Mouse (Mus musculus): ENCODE measurements at regions not wholly inside any gene's neighbourhood (a gene's known extent, or its start where the extent isn't known, plus 50 kb on each side); places are given as distances from the start of the nearest gene placed in this dataset.

DNA sequence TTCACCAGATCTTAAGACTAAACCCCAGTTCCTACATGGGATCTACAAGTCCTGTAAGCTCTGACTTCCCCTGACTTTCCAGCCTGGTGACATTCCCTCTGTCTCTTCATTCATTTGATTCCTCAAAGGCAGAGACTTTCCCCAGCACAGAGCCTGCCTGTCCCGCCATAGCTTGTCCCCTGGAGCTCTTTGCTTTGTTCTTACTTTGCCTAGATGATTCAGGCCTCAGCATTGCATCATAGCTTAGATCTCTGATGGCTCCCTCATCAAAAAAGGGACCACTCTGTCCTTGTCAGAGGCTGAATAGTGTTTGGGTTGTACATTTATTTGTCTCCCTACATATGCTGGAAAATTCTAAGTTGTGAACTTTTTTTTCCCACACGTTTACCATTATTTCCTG lies 57.6 kb upstream of the Exoc6 start:
- H3K9ac ChIP-seq (ENCODE audit: low read depth, low read length): no peak overlapping the region
- DNase-seq (ENCODE audit: low spot score) (no peak), ATAC-seq (replicated peaks; ENCODE audit: low FRiP score) (no peak)
- WGBS: 69% methylated on average over 2 of the region's 2 CpGs
- no peaks in the 10 kb centered on the region for H3K36me3 ChIP-seq (ENCODE audit: control insufficient read depth, insufficient read depth, low read length)
- peaks cover 27% of the 10 kb centered on the region for H3K4me1 ChIP-seq (replicated peaks; ENCODE audit: control insufficient read depth, insufficient read depth, low read length)
- H3K4me2 ChIP-seq: no peak overlapping the region
- H3K27me3 ChIP-seq (replicated peaks; ENCODE audit: control insufficient read depth, insufficient read depth, low read length): no peaks in the 10 kb centered on the region
- H3K27ac ChIP-seq (ENCODE audit: low read depth, low read length): no peak overlapping the region
- H3K4me3 ChIP-seq (ENCODE audit: low read depth, low read length): no peak overlapping the region
- H3K9me3 ChIP-seq (ENCODE audit: control insufficient read depth, low read length): peaks cover 3% of the 10 kb centered on the region; the same call in 1 of the 2 replicates

DNA sequence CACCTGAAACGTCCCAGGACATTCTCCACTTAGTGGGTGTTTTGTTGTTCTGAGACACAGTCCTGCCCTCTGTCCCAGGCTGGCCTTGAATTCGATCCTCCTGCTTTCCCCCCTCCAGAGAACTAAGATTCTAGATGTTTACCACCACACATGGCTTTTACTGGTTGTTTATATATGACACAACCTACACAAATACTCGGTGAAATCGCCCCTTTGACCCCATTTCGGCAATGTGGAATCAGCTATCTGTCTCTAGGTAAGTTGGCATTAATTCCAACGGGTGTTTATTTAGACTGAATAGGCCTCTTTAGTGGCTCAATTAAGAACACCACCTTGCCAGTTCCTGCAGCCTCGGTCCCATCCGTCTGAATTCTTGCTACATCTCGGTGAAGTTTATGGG lies 56.8 kb upstream of the Exoc6 start:
- Histone ChIP-seq H3K9ac (ENCODE audit: low read depth, low read length) (no peak overlapping the region), H3K27me3 (replicated peaks; ENCODE audit: control insufficient read depth, insufficient read depth, low read length) (no peaks in the 10 kb centered on the region), H3K4me2 (no peak overlapping the region; the same call in 1 of the 2 replicates), H3K36me3 (ENCODE audit: control insufficient read depth, insufficient read depth, low read length) (no peaks in the 10 kb centered on the region), H3K4me1 (replicated peaks; ENCODE audit: control insufficient read depth, insufficient read depth, low read length) (peaks cover 27% of the 10 kb centered on the region), H3K4me3 (ENCODE audit: low read depth, low read length) (no peak overlapping the region), H3K9me3 (ENCODE audit: control insufficient read depth, low read length) (peaks cover 3% of the 10 kb centered on the region; the same call in 1 of the 2 replicates), H3K27ac (ENCODE audit: low read depth, low read length) (no peak overlapping the region)
- WGBS: 41% methylated on average over 9 of the region's 9 CpGs
- ATAC-seq (replicated peaks; ENCODE audit: low FRiP score): no peak
- DNase-seq (ENCODE audit: low spot score): no peak

DNA sequence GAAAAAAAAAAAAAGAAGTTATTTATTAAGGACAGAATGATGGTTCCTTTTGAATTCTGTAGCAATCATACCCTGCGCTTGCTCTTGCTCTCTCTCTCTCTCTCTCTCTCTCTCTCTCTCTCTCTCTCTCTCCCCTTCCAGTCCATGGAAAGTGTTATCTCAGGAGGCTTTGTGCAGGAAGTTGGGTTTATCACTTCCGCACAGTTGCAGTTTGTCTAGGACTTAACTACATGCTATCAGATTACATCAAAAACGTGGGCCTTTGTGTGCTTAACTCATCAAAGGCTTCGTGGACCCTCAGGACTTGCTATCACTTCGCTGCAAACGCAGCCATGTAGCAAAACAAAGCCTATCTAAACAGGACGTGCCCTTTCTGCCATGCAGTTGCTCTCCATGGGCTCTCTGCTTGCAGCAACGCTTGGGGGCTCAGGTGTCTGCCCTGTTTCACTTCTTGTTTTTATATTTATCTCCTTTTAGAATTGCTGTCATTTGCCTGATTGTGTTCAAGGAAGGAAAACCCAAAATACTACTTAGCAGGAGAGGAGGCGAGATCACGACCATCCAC lies 56.2 kb upstream of the Exoc6 start:
- DNase-seq (ENCODE audit: low spot score) (peak; percentile 50), ATAC-seq (replicated peaks; ENCODE audit: low FRiP score) (peak; percentile 89)
- 17% methylated on average over 10 of the region's 10 CpGs for WGBS
- Histone ChIP-seq H3K27ac (ENCODE audit: low read depth, low read length) (peak overlapping the region; percentile 58), H3K4me1 (replicated peaks; ENCODE audit: control insufficient read depth, insufficient read depth, low read length) (peaks cover 27% of the 10 kb centered on the region), H3K4me3 (ENCODE audit: low read depth, low read length) (no peak overlapping the region), H3K9me3 (ENCODE audit: control insufficient read depth, low read length) (peaks cover 3% of the 10 kb centered on the region; the same call in 1 of the 2 replicates), H3K36me3 (ENCODE audit: control insufficient read depth, insufficient read depth, low read length) (no peaks in the 10 kb centered on the region), H3K27me3 (replicated peaks; ENCODE audit: control insufficient read depth, insufficient read depth, low read length) (no peaks in the 10 kb centered on the region), H3K4me2 (peak overlapping the region; percentile 50), H3K9ac (ENCODE audit: low read depth, low read length) (0 out of 2 replicates have a peak overlapping the region, but pooled peaks have one; percentile 27)

DNA sequence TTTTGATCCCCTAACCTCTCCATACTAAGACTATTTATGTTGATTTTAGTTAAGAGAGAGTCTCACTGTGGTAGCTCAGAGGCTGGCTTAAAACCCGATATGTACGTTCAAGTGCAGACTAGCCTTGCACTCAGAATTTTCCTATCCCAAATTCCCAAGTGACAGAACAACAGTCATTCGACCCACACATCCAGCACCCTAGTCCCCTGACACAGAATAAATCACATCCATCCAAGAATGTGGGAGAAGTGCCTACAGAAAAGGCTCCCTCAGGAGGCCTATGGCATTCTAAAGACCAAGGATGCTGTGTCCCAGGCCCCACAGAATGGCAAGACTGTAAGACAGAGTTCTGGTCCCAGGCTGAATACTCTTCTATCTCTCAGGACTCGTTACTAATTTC lies 55.4 kb upstream of the Exoc6 start:
- no peak for DNase-seq (ENCODE audit: low spot score)
- Histone ChIP-seq H3K4me3 (ENCODE audit: low read depth, low read length) (no peak overlapping the region), H3K9me3 (ENCODE audit: control insufficient read depth, low read length) (peaks cover 3% of the 10 kb centered on the region; the same call in 1 of the 2 replicates), H3K9ac (ENCODE audit: low read depth, low read length) (no peak overlapping the region), H3K4me2 (peak overlapping the region; percentile 50), H3K27me3 (replicated peaks; ENCODE audit: control insufficient read depth, insufficient read depth, low read length) (no peaks in the 10 kb centered on the region), H3K4me1 (replicated peaks; ENCODE audit: control insufficient read depth, insufficient read depth, low read length) (peaks cover 27% of the 10 kb centered on the region), H3K36me3 (ENCODE audit: control insufficient read depth, insufficient read depth, low read length) (no peaks in the 10 kb centered on the region), H3K27ac (ENCODE audit: low read depth, low read length) (peak overlapping the region; percentile 58; the same call in 1 of the 2 replicates)
- no peak for ATAC-seq (replicated peaks; ENCODE audit: low FRiP score)
- WGBS: 59% methylated on average over 4 of the region's 4 CpGs

DNA sequence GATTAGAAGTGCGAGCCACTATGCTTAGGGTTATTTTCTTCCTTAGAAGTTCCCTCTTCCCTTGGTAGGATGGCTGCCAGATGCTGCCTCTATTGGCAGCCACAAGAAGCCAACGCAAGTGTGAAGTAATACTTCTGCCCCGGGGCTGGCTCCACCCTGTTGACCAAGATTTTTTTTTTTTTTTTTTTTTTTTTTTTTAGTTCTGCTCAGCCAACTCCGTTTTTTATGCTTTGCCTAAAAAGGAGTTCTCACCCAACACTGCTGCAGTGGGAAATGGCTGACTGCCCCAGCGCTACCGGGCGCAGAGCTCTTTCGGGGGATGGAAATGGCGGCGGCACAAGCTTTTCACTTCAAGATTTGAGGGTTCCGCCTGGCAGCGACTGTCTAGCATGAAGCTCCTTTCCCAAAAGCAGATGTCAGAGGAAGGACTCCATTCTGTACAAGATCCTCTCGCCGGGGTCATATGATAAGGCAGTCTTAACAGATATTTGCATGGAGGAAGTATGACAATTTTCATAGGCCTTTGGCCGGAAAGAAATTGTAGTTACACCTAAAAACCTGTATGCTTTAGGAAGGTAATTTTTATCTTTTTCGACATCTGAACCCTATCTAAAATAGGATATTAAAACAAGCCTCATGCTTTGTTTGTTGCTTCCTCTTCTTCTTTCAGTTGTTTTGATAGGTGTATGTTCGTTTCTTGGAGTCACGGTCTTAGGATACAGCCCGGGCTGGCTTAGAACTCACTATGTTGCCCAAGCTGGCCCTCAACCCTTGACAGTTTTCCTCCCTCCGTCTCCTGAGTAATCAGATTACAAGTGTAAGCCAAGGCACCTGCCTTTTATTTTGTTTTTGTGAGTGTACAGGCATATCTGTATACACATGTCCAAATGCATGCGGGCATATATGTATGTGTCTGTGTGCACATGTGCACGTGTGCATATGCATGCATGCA lies 54.6 kb upstream of the Exoc6 start:
- peak overlapping the region; percentile 50 for H3K4me2 ChIP-seq
- WGBS: 62% methylated on average over 22 of the region's 22 CpGs
- no peak overlapping the region for H3K9ac ChIP-seq (ENCODE audit: low read depth, low read length)
- no peak overlapping the region for H3K4me3 ChIP-seq (ENCODE audit: low read depth, low read length)
- peaks cover 3% of the 10 kb centered on the region; the same call in 1 of the 2 replicates for H3K9me3 ChIP-seq (ENCODE audit: control insufficient read depth, low read length)
- H3K36me3 ChIP-seq (ENCODE audit: control insufficient read depth, insufficient read depth, low read length): no peaks in the 10 kb centered on the region
- H3K4me1 ChIP-seq (replicated peaks; ENCODE audit: control insufficient read depth, insufficient read depth, low read length): peaks cover 27% of the 10 kb centered on the region
- no peak for DNase-seq (ENCODE audit: low spot score)
- H3K27me3 ChIP-seq (replicated peaks; ENCODE audit: control insufficient read depth, insufficient read depth, low read length): no peaks in the 10 kb centered on the region
- H3K27ac ChIP-seq (ENCODE audit: low read depth, low read length): peak overlapping the region; percentile 58; the same call in 1 of the 2 replicates
- ATAC-seq (replicated peaks; ENCODE audit: low FRiP score): no peak

DNA sequence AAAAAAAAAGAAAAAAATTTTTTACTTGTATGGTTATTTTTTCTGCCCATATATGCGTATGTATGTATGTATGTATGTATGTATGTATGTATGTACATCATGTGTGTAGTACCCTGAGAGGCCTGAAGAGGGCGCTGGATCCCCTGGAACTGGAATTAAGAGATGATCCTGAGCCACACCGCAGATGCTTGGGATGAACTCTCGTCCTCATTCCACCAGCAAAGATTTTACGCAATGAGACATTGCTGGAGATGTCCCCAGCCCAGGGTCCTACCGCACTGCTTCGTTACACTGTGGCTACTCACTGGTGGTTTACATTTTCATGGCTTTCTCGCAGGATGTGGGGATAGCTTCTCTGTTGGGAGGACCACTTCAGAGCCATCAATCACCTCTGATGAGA lies 53.5 kb upstream of the Exoc6 start:
- no peak for DNase-seq (ENCODE audit: low spot score)
- no peak overlapping the region for H3K4me3 ChIP-seq (ENCODE audit: low read depth, low read length)
- H3K4me1 ChIP-seq (replicated peaks; ENCODE audit: control insufficient read depth, insufficient read depth, low read length): peaks cover 27% of the 10 kb centered on the region
- WGBS: 88% methylated on average over 8 of the region's 8 CpGs
- H3K27ac ChIP-seq (ENCODE audit: low read depth, low read length): no peak overlapping the region
- H3K36me3 ChIP-seq (ENCODE audit: control insufficient read depth, insufficient read depth, low read length): no peaks in the 10 kb centered on the region
- no peak for ATAC-seq (replicated peaks; ENCODE audit: low FRiP score)
- H3K9me3 ChIP-seq (ENCODE audit: control insufficient read depth, low read length): peaks cover 3% of the 10 kb centered on the region; the same call in 1 of the 2 replicates
- H3K27me3 ChIP-seq (replicated peaks; ENCODE audit: control insufficient read depth, insufficient read depth, low read length): no peaks in the 10 kb centered on the region
- H3K9ac ChIP-seq (ENCODE audit: low read depth, low read length): no peak overlapping the region
- no peak overlapping the region for H3K4me2 ChIP-seq

DNA sequence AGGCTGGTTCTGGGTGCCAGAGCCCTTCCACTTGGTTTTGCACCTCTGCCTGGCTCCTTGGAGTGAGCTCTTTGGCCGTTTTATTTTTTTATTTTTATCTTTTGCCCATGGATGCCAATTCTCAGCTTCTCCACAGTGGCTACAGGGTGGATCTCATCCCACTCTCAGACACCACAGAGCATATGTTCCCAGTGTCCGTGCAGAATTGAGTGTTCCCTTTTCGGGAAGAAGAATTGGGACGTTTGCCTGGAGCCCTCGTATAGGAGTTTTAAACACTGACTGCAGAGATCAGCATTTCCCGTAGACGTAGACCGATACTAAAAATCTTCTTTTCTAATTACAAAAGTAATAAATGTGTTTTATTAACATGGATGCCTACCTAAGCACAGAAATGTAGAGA lies 53.1 kb upstream of the Exoc6 start:
- DNase-seq (ENCODE audit: low spot score): no peak
- 96% methylated on average over 8 of the region's 8 CpGs for WGBS

DNA sequence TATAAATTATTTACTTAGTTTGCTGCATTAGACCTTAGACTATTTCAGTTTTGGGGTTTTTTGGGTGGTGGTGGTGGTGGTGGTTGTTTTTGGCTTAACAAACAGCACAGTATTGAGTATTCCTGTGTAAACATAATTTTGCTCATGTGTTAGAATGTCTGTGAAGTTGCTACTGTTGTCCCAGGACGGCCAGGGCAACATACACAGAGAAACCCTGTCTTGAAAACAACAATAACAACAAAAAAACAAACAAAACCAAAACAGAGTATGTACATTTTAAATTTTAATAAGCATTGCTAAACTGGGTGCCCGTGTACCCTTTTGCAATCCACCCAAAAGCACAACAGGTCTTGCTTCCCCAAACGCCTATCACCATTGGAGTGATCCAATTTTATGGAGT lies 51.8 kb upstream of the Exoc6 start:
- no peak overlapping the region for H3K4me3 ChIP-seq (ENCODE audit: low read depth, low read length)
- H3K9me3 ChIP-seq (ENCODE audit: control insufficient read depth, low read length): peaks cover 3% of the 10 kb centered on the region; the same call in 1 of the 2 replicates
- DNase-seq (ENCODE audit: low spot score) (no peak), ATAC-seq (replicated peaks; ENCODE audit: low FRiP score) (no peak)
- no peak overlapping the region for H3K9ac ChIP-seq (ENCODE audit: low read depth, low read length)
- 86% methylated on average over 3 of the region's 3 CpGs for WGBS
- peaks cover 22% of the 10 kb centered on the region for H3K4me1 ChIP-seq (replicated peaks; ENCODE audit: control insufficient read depth, insufficient read depth, low read length)
- no peak overlapping the region for H3K27ac ChIP-seq (ENCODE audit: low read depth, low read length)
- no peak overlapping the region for H3K4me2 ChIP-seq
- H3K27me3 ChIP-seq (replicated peaks; ENCODE audit: control insufficient read depth, insufficient read depth, low read length): no peaks in the 10 kb centered on the region
- H3K36me3 ChIP-seq (ENCODE audit: control insufficient read depth, insufficient read depth, low read length): no peaks in the 10 kb centered on the region

More for the DNA sequence above, 53.1 kb upstream of the Exoc6 start:
- ATAC-seq (replicated peaks; ENCODE audit: low FRiP score): no peak
- Histone ChIP-seq H3K4me2 (no peak overlapping the region), H3K36me3 (ENCODE audit: control insufficient read depth, insufficient read depth, low read length) (no peaks in the 10 kb centered on the region), H3K27me3 (replicated peaks; ENCODE audit: control insufficient read depth, insufficient read depth, low read length) (no peaks in the 10 kb centered on the region), H3K4me1 (replicated peaks; ENCODE audit: control insufficient read depth, insufficient read depth, low read length) (peaks cover 27% of the 10 kb centered on the region), H3K9me3 (ENCODE audit: control insufficient read depth, low read length) (peaks cover 3% of the 10 kb centered on the region; the same call in 1 of the 2 replicates), H3K27ac (ENCODE audit: low read depth, low read length) (no peak overlapping the region), H3K9ac (ENCODE audit: low read depth, low read length) (no peak overlapping the region), H3K4me3 (ENCODE audit: low read depth, low read length) (no peak overlapping the region)

Data from liver, embryonic 11.5 days (tissue).